Mouse (Mus musculus): Measurements from ENCODE around the gene Ak1.

Gene Ak1

GRCm38 (mm10) chr2:32628044-32628550, 6.5 kb downstream of the Ak1 start:
- no peak for DNase-seq (ENCODE audit: low read depth, low spot score)

- no peak for DNase-seq (ENCODE audit: low read depth, low spot score)
Measured at GRCm38 (mm10) chr2:32628729-32629128, 7.2 kb downstream of the Ak1 start.

GRCm38 (mm10) chr2:32629276-32629976, 7.9 kb downstream of the Ak1 start:
- DNase-seq (ENCODE audit: low read depth, low spot score) = peak; percentile 87

- no peak for DNase-seq (ENCODE audit: low read depth, low spot score)
Measured at GRCm38 (mm10) chr2:32630036-32630435, 8.5 kb downstream of the Ak1 start.

GRCm38 (mm10) chr2:32631046-32631445, 9.5 kb downstream of the Ak1 start:
- no peak for DNase-seq (ENCODE audit: low read depth, low spot score)

GRCm38 (mm10) chr2:32631737-32632394, 10.3 kb downstream of the Ak1 start:
- peak; percentile 83 for DNase-seq (ENCODE audit: low read depth, low spot score)

GRCm38 (mm10) chr2:32633660-32634059, 12.1 kb downstream of the Ak1 start:
- DNase-seq (ENCODE audit: low read depth, low spot score) = no peak

- no peak for DNase-seq (ENCODE audit: low read depth, low spot score)
Measured at GRCm38 (mm10) chr2:32634277-32635105, 12.9 kb downstream of the Ak1 start.

GRCm38 (mm10) chr2:32636617-32637016, 15.1 kb downstream of the Ak1 start:
- DNase-seq (ENCODE audit: low read depth, low spot score) = no peak

- peak; percentile 72 for DNase-seq (ENCODE audit: low read depth, low spot score)
Measured at GRCm38 (mm10) chr2:32637778-32638281, 16.3 kb downstream of the Ak1 start.

- no peak for DNase-seq (ENCODE audit: low read depth, low spot score)
Measured at GRCm38 (mm10) chr2:32639632-32640031, 18.1 kb downstream of the Ak1 start.

- no peak for DNase-seq (ENCODE audit: low read depth, low spot score)
Measured at GRCm38 (mm10) chr2:32640550-32641051, 19.0 kb downstream of the Ak1 start.

- DNase-seq (ENCODE audit: low read depth, low spot score) = no peak
Measured at GRCm38 (mm10) chr2:32641810-32642209, 20.3 kb downstream of the Ak1 start.

GRCm38 (mm10) chr2:32642813-32643212, 21.3 kb downstream of the Ak1 start:
- no peak for DNase-seq (ENCODE audit: low read depth, low spot score)

GRCm38 (mm10) chr2:32644083-32644482, 22.5 kb downstream of the Ak1 start:
- DNase-seq (ENCODE audit: low read depth, low spot score) = no peak

- no peak for DNase-seq (ENCODE audit: low read depth, low spot score)
Measured at GRCm38 (mm10) chr2:32644799-32645475, 23.4 kb downstream of the Ak1 start.

GRCm38 (mm10) chr2:32645647-32646046, 24.1 kb downstream of the Ak1 start:
- no peak for DNase-seq (ENCODE audit: low read depth, low spot score)

- no peak for DNase-seq (ENCODE audit: low read depth, low spot score)
Measured at GRCm38 (mm10) chr2:32646379-32647056, 25.0 kb downstream of the Ak1 start, which contains the start of gene Eng. Gene Eng (plus strand): TSS chr2:32646595.

GRCm38 (mm10) chr2:32647366-32647765, 25.8 kb downstream of the Ak1 start:
- DNase-seq (ENCODE audit: low read depth, low spot score) = no peak

GRCm38 (mm10) chr2:32653764-32654163, 32.2 kb downstream of the Ak1 start:
- DNase-seq (ENCODE audit: low read depth, low spot score) = peak; percentile 52
